Mouse (Mus musculus) megakaryocyte-erythroid progenitor cell, adult 5-6 weeks (primary cell): ENCODE measurements around the gene Sel1l3. TPM values are rescaled to one million over a fixed set of nuclear protein-coding genes. Genes with fewer than 3 reads are reported as not detected.

Experiments used
- ATAC-seq: replicated peaks from 2 replicates; pipeline ENCODE4 v1.8.0; 2016; ENCODE audit warnings: mild to moderate bottlenecking, inconsistent platforms; ENCODE audit not compliant: severe bottlenecking, poor library complexity, low FRiP score, low TSS enrichment
- total RNA-seq, 2 experiments: library from RNA; stranded (forward) in 1 of 2; stranded (reverse) in 1 of 2; fragments of 200-1000, 215-1000 nt in 1 of 2; fragments of >200 nt in 1 of 2; fragmentation: Nextera tagmentation in 1 of 2; gene quantifications; 2 replicates each; pipeline ENCODE4 v1.2.3; 2014 to 2017

The Sel1l3 gene
- total RNA-seq, 2 experiments from 2014 or later = not detected

DNA sequence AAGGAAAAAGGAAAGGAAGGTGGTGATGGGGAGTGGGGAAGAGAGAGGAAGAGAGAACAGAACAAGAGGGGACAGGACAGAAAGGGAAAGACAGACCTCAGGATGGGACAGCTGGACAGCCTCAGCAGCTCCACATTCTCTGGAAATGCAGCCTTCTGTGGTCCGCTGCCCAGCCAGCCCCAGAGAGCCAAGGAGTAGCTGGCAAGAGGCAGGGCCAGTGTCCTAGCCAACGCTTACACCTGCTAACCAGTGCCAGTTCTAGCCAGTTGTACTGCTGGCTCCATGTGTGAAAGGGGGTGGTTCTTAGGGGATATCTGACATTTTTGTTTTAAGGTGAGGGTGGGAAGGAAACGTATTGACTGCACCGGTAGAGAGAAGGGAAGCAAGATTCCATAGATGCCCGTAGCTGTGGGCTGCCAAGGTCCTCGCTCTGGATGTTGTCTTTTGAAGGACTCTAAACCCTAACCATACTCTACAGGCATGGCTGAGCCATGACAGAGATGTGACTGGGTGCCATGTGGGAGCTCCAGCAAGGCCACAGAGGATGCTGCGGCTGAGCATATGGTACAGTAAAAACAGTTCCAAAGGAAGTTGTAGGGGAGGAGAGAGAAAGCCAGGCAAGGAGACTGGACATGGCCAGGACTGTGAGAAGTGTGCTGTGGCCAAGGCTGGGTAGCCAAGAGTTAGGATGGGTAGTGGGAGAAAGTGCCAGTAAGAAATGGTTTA is 64.6 kb downstream of the Sel1l3 start:
- ATAC-seq = no peak

DNA sequence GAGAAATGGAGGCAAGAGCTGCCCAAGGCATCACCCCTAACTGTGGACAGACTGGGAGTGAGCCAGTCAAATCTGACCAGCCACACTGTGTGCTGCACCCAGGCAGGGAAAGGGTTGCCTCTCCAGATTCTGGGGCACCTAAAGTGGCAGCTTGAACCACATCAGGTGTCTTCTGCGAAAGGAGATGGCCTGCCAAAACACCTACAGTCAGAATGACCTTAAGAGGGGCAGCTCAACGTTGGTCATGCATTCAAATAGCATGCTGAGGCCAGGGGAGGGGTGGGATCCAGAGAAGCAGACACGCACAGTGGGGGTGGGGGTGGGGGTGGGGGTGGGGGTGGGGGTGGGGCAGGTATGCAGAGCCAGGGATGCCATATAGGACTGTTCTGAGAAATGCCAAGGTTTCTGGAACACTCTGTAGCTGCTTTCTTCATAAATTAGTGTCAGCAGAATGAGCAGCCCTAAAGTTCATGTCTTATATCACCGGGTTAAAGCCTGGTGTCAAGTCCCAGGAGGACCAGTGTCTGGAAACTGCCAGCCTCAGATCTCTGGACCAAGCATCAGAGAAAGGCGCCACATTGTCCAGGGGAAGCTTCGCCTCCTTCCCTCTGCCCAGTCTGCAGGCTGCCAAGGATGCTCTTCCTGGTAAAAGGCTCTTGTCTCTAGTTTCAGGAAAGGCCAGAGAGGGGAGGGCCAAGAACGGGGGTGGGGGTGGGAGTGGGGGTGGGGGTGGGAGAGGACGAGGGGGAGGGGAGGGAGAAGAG is 65.4 kb downstream of the Sel1l3 start:
- ATAC-seq = no peak

DNA sequence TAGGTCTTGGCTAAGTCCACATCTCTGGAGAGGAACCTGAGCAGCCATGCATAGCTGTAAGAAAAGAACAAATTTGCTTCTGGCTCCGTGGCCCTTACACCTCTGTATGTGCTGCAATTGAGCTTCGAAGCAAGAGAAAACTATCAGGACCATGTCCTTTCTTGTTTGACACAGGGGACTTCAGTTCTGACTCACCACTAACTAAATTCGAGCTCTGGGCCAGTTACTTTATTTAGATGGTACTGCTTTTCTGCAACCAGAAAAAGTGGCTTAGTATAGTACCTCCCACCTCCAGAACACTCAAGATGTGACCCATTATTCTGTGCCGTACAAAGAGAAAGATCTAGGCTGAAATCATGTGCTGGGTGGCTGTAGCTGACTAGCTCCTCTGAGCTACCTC is 66.3 kb downstream of the Sel1l3 start:
- no peak for ATAC-seq

DNA sequence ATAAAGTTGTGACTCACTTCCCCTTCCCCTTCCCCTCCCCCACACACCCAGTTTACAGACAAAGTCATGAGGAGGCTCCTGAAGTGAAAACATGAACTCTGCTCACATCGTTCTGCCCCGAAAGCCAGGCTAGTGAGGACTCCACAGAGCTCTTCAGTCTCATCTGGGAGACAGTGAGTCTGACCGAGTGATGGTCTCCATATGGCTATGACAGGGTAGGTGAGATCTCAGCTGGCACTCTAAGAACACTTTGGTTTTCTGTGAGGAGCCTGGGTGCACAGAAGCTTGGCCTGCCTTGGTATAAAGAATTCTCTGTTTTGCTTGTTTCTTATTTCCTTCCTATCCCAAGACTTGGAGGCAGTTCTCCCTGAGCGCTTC is 67.1 kb downstream of the Sel1l3 start:
- no peak for ATAC-seq

DNA sequence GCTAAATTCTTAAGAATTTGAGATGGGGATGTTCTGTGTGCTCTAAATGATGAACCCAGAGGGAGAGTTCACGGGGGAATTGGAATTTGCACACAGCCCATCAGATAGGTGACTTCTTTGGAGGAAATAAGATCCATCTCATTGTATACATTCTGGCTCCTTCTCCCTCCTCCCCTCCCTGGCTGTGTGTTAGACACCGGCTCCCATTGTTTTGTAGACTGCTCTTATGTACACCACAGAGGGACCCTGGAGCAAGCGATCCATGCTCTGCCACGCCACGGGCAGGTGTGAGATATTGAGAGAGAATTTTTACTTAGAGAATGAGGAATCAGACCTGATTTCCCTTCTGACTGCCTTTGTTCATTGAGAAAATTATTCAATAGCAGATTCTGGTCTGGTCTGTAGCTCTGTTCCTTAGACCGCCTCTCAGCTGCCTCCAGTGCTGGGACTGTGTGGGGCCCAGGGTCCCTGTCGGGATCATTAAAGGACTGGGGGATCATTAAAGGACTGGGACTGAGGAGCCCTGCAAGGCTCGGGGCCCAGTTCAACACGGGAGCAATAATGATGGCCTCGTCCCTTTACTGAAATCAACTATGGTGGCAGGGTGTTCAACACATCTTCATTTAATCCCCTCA is 67.6 kb downstream of the Sel1l3 start:
- no peak for ATAC-seq

DNA sequence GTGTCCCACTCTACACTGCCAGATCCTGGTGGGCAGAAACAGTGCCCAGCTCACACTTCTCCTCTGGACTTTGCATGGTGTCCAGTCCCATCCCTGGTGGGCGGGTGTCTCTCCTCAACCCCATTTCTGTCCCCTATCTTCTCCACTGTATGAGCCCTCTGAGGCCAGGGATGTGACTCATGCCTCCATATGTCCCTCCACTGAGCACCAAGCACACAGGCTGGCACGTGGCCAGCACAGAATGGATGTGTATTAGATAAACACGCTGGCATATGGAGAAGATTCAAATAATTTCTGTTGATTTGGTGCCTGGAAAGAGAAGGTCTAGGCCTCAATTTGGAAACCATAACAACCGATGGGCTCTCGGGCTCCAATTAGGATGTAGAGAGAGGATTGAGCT is 71.1 kb downstream of the Sel1l3 start:
- ATAC-seq = no peak

DNA sequence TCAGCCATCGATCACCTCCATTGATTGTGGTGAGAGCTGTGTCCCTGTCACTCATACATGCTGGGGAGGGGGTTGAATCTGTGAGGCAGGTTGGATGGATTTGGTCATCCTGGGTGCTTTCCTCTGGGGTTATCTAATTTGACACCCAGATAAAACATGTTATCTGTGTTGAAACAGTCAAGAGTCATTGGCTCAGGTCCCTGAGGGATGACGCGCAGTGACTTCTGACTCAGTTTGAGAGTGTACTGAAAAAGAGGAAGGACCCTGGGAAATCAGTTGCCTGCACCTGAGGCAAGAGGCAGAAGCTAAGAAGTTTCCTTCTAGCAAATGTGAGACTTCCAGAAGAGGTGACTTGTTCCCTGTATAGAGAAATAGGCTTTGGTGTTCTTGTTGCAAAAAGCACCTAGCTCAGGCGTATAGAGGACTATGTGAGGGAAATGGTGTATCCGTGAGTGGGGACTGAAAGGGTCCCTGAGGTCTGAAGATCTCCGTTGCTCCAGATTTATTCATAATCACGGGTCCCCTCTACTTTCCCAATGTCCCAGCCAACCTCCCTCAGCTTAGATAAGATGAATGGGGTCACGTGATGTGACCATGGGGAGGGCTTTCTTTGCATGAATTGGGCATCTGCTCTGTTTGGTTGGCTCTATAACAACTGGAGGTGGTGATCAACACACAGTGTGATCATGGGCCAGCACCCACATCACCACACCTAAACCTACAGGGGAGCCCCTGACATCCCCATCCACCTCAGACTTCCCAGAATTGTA is 73.4 kb downstream of the Sel1l3 start:
- no peak for ATAC-seq

DNA sequence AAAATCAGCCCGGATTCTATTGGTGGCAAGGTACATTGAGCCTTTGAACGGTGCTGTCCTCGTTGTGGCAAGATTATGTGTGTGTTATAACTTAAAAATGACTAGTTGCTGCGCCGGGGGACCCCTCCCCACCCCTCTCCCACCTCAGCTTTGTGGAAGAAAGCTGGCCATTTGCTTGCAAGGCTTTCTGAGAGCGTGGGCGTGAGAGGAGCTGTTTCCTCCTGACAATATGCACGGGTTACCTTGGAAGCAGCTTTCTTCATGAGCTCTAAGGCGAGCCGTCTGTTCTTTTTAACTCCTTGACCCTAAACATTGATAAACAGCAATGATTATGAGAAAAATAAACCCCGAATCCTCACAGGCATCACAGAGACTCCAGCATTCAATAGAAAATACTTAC is 74.2 kb downstream of the Sel1l3 start:
- ATAC-seq = no peak

DNA sequence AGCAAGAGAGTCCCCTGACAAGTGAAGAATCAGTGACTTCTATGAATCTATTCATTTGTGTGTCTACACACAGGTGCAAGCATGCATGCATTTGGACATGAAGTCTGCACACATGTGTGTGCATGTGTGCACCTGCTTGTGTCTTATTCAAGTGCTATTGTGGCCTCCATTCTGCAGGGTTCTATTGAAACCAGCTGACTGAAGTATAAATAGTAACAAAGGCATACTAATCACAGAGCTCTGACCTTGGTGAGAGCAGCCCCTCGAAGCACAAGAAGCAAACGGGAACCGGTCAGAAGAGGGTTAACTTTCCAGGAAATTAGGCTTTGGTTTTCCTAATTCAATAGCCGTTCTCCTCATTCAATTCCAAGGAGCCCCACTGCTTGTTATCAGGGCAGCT is 74.6 kb downstream of the Sel1l3 start:
- no peak for ATAC-seq

DNA sequence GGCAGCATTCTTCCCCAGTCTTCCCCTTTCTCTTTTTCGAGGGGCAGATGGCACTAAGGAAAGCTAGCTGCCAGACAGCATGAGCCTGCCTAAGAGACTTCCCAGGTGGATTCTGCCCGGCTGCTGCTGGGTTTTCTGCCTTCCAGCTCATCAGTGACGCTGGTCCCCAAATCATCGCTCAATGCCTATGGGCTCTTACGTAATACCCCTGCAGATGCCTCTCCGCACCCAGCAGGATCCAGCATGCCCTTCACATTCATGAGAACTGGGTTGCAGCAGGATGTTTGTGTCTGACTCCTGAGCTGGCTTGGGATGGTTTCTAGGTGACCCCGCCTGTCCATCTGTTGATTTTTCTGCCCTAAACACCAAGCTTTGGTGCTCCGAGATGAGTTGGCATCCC is 75.7 kb downstream of the Sel1l3 start:
- ATAC-seq = no peak

DNA sequence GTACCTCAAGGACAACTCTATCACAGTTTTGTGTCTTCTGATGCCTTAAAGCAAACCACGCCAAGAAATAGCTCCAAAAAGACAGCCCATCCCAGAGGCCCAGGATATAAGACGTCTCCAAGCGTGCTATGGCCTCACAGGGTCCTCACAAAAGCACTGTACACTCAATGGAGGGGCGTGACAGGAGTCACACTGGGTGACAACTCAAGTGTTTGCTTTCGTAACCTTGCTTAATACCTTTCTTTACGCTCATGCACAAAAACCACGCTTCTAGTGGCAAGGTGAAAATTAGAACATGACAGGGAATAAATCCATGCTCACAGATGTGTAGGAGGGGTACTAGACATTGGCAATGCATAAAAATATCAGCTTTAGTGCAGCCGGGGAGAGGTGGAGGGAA is 77.7 kb downstream of the Sel1l3 start:
- no peak for ATAC-seq

DNA sequence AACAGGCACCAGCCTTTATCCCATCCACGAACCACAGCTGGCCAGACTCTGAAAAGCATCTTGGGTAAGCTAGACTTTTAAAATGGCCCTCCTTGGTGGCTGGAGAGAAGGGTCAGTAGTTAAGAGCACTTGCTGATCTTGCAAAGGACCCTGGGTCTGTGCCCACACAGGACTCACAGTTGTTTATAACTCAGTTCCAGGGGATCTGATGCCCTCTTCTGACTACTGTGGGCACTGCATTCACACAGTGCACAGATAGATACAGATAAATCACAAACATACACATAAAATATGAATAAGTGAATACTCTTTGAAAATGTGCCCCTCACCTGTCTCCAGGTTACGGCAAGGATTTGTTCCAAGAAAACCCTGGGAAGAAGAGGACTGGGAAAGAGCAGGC is 79.7 kb downstream of the Sel1l3 start:
- no peak for ATAC-seq

DNA sequence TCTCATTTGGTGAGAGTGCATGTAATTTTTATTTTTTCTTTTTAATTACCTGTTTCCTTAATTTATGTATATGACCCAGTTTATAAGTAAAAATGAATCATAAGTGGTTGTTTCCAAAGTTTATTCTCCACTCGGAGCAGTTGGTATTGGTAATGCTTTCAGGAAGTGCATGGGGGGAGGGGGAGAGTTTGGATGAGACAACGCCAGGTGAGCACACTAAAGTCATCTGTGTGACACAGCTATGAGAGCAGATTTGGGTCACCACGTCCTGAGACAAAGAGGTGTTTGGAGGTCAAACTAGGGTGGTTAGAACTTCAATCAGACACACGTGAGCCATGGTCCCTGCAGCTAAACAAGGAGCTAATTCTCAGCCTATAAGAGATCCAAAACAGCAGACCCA is 89.0 kb downstream of the Sel1l3 start:
- no peak for ATAC-seq

DNA sequence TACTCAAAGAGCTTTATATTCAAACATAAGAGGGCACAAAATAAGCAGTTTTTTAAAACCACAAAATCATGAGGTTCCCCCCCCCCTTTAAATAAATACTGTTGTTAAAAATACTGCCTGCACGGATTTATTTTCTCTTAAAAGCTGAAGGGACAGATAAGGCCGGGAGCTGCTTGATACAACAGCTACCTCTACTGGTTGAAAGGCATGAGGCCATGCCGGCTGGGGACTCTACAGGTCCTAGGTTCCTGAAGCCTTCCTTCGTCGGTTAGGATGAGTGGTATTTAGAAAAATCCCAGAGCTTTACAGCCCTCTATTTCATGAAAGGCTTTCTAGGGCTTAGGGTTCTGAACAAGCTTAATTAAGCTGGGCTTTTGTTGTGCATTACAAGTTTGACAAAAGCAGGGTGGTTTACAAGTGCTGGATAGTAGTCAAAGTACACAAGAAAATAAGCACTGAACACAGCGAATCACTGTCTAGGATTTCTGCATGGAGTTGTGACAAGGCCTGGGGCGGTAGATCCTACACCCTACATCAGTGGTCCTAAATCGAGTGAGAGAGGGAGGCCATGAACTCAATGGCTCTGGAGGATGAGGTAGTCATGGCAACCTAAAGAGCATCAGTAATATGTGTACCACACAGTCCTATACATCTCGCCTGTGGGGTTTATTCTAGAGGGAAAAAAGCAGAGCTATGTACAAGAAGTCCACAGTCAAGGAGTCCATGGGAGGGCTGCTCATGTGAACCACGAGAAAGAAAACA is 90.0 kb downstream of the Sel1l3 start:
- 0 out of 2 replicates have a peak, but pooled peaks have one; percentile 34 for ATAC-seq

DNA sequence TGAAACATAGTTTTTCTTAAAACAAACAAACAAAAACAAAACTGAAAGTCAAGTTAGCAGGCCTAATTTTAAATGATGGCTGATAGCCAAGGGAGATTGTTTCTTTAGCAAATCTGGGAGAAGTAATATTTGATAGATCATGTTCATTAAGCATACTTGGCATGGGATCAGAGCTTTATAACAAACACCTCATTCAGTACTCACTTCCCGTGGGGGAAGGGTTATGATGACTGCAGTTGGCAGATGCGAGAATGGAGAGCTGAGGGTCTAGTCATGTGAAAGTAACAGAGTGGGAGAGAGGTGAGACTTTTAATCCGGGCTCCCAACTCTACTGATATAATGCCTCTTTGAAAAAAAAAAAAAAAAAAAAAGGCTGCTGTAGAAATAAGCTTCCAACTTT is 94.0 kb downstream of the Sel1l3 start:
- no peak for ATAC-seq

DNA sequence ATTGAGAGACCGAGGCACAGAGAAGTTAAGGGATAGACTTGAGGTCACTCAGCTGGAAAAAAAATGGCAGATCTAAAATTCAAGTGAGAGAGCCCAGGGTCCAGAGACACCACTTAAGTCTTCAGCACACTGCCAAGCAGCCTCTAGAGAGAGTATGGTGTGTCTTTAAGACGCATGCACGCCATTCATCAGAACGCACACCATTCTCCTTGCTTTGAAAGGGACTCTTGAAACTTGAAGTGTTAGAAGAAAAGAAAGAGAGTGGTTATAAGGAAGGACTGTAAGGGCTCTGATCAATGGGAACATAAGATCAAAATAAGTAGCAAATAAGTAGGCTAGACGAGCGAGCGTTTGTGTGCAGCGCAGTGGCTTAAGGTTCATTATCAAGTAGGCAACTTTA is 95.5 kb downstream of the Sel1l3 start:
- ATAC-seq = no peak

DNA sequence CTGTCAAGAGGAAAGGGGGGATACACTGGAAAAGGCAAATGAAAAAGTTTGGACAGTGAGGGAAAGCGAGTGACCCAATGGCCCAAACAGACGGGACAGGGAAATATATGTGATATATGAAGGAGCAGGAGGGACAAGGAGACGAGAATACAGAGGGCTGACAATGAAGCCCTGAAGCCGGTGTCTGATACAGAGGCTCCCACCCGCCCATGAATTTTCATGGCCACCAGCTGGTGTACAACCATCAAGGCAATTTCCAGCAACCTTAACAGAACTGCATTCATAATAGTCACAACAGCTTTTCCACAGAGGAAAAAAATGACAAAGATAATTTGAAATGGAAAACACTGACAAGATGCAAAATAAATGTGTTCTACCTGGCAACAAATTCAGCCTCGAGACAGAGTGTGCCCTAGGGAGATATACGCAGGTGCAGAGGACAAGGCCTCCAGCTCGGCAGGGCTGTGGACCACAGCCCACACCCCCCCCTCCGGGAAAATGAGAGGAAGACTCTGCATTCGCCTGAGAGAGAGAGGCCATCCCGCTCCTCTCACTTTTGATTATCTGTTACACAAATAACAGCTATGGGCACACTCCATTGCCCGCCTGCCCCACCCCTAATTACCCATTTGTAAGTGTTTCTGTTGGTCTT is 99.0 kb downstream of the Sel1l3 start:
- no peak for ATAC-seq

DNA sequence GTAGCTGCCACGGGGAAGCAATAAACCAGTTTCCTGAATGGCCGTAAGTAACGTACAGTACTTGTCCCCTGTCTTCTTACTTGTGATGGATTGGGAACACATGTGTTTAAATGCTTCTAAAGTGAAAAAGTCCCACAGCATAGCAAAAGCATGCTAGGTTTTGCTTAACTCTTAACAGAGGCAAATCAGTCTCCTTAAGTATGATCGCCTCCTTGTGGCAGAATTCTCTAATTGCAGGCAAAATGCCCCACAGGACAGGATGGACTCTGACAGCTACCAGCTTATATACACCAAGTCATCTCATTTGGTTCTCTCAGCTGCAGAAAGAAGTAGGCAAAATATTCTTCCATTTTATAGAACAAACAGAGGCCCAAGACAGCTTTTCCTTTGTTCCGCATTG is 100.8 kb downstream of the Sel1l3 start:
- ATAC-seq = no peak

DNA sequence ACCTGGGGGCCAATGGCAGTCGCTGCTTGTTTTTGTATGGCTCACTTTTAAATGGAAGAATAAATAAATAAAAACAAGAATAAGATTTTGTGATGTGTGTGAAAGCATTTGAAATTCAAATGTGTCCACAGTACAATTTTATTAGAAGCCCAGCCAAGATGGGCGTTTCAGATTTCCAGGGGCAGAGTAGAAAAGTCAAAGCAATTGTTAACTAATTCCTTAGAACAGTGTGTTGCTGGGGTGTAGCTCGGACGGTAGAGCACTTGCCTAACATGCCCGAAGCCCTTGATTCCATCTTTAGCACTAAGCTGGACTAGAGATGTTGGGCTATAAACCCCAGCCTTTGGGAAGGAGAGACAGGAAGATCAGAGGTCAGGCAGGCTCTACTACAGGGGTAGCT is 102.7 kb downstream of the Sel1l3 start:
- no peak for ATAC-seq
